Mouse (Mus musculus): ENCODE measurements around the gene Gm20403.

DNA sequence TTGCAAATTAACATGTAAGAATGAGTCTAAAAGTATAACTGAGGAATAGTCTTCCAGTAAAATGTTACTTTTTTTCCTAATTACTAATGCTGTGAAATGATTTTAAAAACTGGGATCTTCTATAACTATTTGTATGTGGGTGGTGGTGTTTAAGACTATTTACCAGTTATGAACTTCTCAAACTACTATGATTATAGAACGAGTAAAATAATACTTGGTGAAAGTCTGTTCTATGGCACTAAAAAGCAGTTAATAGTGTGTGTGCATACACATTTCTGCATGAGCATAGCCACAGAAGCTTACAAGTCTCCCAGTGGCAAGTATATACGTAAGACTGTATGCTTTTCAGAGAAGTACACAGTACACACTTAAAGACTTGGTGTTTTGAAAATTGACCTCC, 827 bp upstream of the Gm20403 start:
- no peak for TF ChIP-seq MAFK (IDR thresholded peaks at IDR 0.05; ENCODE audit: borderline replicate concordance, low read depth, low read length)
- no peak for TF ChIP-seq POLR2A (IDR thresholded peaks at IDR 0.05; ENCODE audit: control insufficient read depth in 1 of 2, insufficient read depth in 1 of 2, low read depth in 1 of 2, low read length in 2 of 2, poor library complexity in 1 of 2)
